Mouse (Mus musculus) thymus, postnatal 14 days (tissue): ENCODE measurements around the gene Ttll8.
A peak's percentile ranks its signal among the peaks of the same experiment; 100 is the strongest.

ENCODE experiments used
- DNase-seq: peaks from one replicate; pipeline ENCODE4 v3.0.0; 2021

Gene Ttll8

GRCm38 (mm10) chr15:88881253-88882044 lies 72.8 kb downstream of the Ttll8 start:
- DNase-seq: no peak

- DNase-seq: no peak
Observed at GRCm38 (mm10) chr15:88877021-88877400, 77.2 kb downstream of the Ttll8 start.

- peak; percentile 85 for DNase-seq
Observed at GRCm38 (mm10) chr15:88876155-88877020, 77.8 kb downstream of the Ttll8 start.

GRCm38 (mm10) chr15:88875625-88876081 lies 78.6 kb downstream of the Ttll8 start:
- no peak for DNase-seq

- DNase-seq: no peak
Observed at GRCm38 (mm10) chr15:88874477-88874876, 79.7 kb downstream of the Ttll8 start.

GRCm38 (mm10) chr15:88874061-88874460 lies 80.2 kb downstream of the Ttll8 start:
- no peak for DNase-seq

GRCm38 (mm10) chr15:88870418-88871185 lies 83.6 kb downstream of the Ttll8 start:
- no peak for DNase-seq

GRCm38 (mm10) chr15:88868024-88868742 lies 86.0 kb downstream of the Ttll8 start:
- DNase-seq: no peak

GRCm38 (mm10) chr15:88867368-88868023 lies 86.7 kb downstream of the Ttll8 start:
- DNase-seq: no peak

- no peak for DNase-seq
Observed at GRCm38 (mm10) chr15:88866934-88867356, 87.3 kb downstream of the Ttll8 start.

- DNase-seq: no peak
Observed at GRCm38 (mm10) chr15:88865888-88866695, 88.1 kb downstream of the Ttll8 start.

GRCm38 (mm10) chr15:88865061-88865460 lies 89.2 kb downstream of the Ttll8 start:
- no peak for DNase-seq

GRCm38 (mm10) chr15:88864270-88865030 lies 89.8 kb downstream of the Ttll8 start:
- DNase-seq: peak; percentile 29

- DNase-seq: peak; percentile 77
Observed at GRCm38 (mm10) chr15:88863695-88864231, 90.5 kb downstream of the Ttll8 start.

GRCm38 (mm10) chr15:88862881-88863694 lies 91.1 kb downstream of the Ttll8 start:
- peak; percentile 63 for DNase-seq

GRCm38 (mm10) chr15:88861772-88862622 lies 92.2 kb downstream of the Ttll8 start, which contains the start of gene Pim3:
Gene Pim3, plus strand, starts transcription at chr15:88862186.
- DNase-seq: peak; percentile 96

GRCm38 (mm10) chr15:88860781-88861180 lies 93.4 kb downstream of the Ttll8 start:
- peak; percentile 41 for DNase-seq
